Mouse (Mus musculus) ES-E14 (cell line): ENCODE data around the gene Nrarp. TPM values are rescaled to one million over a fixed set of nuclear protein-coding genes. Genes with fewer than 3 reads are reported as not detected.

Experiments used
- DNase-seq: peaks from one replicate; pipeline ENCODE4 v3.0.0-alpha.2; 2013; ENCODE audit warnings: low read depth, low spot score
- H3K27ac ChIP-seq: 2 replicates; pipeline ENCODE4 v1.5.1; 2012; ENCODE audit warnings: low read depth, mild to moderate bottlenecking, low read length, moderate library complexity, mixed read lengths; ENCODE audit not compliant: poor library complexity, insufficient read depth, severe bottlenecking
- H3K36me3 ChIP-seq: 2 replicates; pipeline ENCODE4 v1.6.1; 2012; ENCODE audit warnings: mild to moderate bottlenecking, low read length, moderate library complexity, mixed read lengths; ENCODE audit not compliant: control insufficient read depth, poor library complexity, insufficient read depth, severe bottlenecking
- H3K4me1 ChIP-seq, 2 experiments: fragments of 150-350 bp in 1 of 2; sonication (generic) in 1 of 2; 2 replicates each; pipeline ENCODE4 v1.6.1; 2012; ENCODE audit warnings: low read length in 2 of 2, mild to moderate bottlenecking in 1 of 2, mixed read lengths in 1 of 2; ENCODE audit not compliant: control insufficient read depth in 2 of 2, insufficient read depth in 2 of 2, poor library complexity in 1 of 2
- H3K4me3 ChIP-seq, 2 experiments: fragments of 150-350 bp in 1 of 2; sonication (generic) in 1 of 2; 2 replicates each; pipeline ENCODE4 v1.5.1; 2012; ENCODE audit warnings: low read length in 2 of 2, low read depth in 1 of 2, mild to moderate bottlenecking in 1 of 2, mixed read lengths in 1 of 2; ENCODE audit not compliant: insufficient read depth in 1 of 2, poor library complexity in 1 of 2, severe bottlenecking in 1 of 2
- H3K9ac ChIP-seq: 2 replicates; pipeline ENCODE4 v1.6.1; 2012; ENCODE audit warnings: low read depth, mild to moderate bottlenecking, low read length, mixed read lengths; ENCODE audit not compliant: poor library complexity, insufficient read depth, severe bottlenecking
- H3K9me3 ChIP-seq: fragments of 150-350 bp; sonication (generic); 2 replicates; pipeline ENCODE4 v1.6.1; 2012; ENCODE audit warnings: low read depth, mild to moderate bottlenecking, low read length; ENCODE audit not compliant: control insufficient read depth, insufficient read depth
- CHD2 ChIP-seq: IDR thresholded peaks from 2 replicates; pipeline ENCODE4 v1.6.1; 2014; ENCODE audit warnings: mild to moderate bottlenecking, low read depth, low read length, inconsistent platforms
- HCFC1 ChIP-seq: IDR thresholded peaks from 2 replicates; pipeline ENCODE4 v1.6.1; 2012; ENCODE audit warnings: low read length, inconsistent platforms, borderline replicate concordance; ENCODE audit not compliant: insufficient read depth
- MAFK ChIP-seq: IDR thresholded peaks from 2 replicates; pipeline ENCODE4 v1.6.1; 2014; ENCODE audit warnings: mild to moderate bottlenecking, low read depth, low read length, inconsistent platforms; ENCODE audit not compliant: insufficient read depth
- ZC3H11A ChIP-seq: IDR thresholded peaks from 2 replicates; pipeline ENCODE4 v1.6.1; 2012; ENCODE audit warnings: low read depth, mild to moderate bottlenecking, inconsistent platforms, low read length, borderline replicate concordance
- ZNF384 ChIP-seq: IDR thresholded peaks from 2 replicates; pipeline ENCODE4 v1.6.1; 2012; ENCODE audit warnings: low read depth, low read length, inconsistent platforms
- in situ Hi-C, 2 experiments: fragments of 600-800 bp; cut with MboI; formaldehyde crosslinking; loops; one replicate each; pipeline ENCODE4 v1.15.1; 2025; ENCODE audit warnings: low sequenced_read_pairs in 2 of 2, inconsistent platforms in 1 of 2; ENCODE audit not compliant: unreplicated experiment in 2 of 2
- total RNA-seq: library from RNA; depleted of rRNA; stranded (reverse); fragments of 300-350 nt; gene quantifications from 2 replicates; pipeline ENCODE4 v1.2.3, GENCODE M21; 2012

Nrarp gene
- total RNA-seq, 1 experiment = 1.9 TPM

GRCm38 (mm10) chr2:25203631-25204214 lies 23.2 kb downstream of the Nrarp start:
- in situ Hi-C loops = no loop called here
- no peak for DNase-seq
- Histone ChIP-seq H3K9me3 (no peaks in the 10 kb centered on the region), H3K4me1 (no peaks in the 10 kb centered on the region), H3K36me3 (peaks cover 54% of the 10 kb centered on the region), H3K4me3 (no peak overlapping the region), H3K27ac (no peak overlapping the region), H3K9ac (no peak overlapping the region)
- no peak for TF ChIP-seq MAFK
- TF ChIP-seq HCFC1 = no peak
- no peak for TF ChIP-seq ZC3H11A
- no peak for TF ChIP-seq CHD2
- TF ChIP-seq ZNF384 = no peak

- peaks cover 38% of the 10 kb centered on the region for H3K36me3 ChIP-seq
- in situ Hi-C loops = no loop called here
- no peak for DNase-seq
Observed at GRCm38 (mm10) chr2:25207593-25207992, 27.0 kb downstream of the Nrarp start.

GRCm38 (mm10) chr2:25210686-25211085 lies 30.1 kb downstream of the Nrarp start:
- in situ Hi-C loops = no loop called here
- TF ChIP-seq MAFK (no peak), ZC3H11A (no peak), HCFC1 (no peak), CHD2 (no peak), ZNF384 (no peak)
- Histone ChIP-seq H3K36me3 (peaks cover 12% of the 10 kb centered on the region), H3K4me3 (peak overlapping the region; percentile 93 to 99), H3K9me3 (no peaks in the 10 kb centered on the region), H3K27ac (no peak overlapping the region), H3K9ac (peak overlapping the region; percentile 97), H3K4me1 (peaks cover 8 to 10% of the 10 kb centered on the region in 2 experiments; a peak in 2 of 4 replicates)
- DNase-seq = no peak

More at GRCm38 (mm10) chr2:25207593-25207992, 27.0 kb downstream of the Nrarp start:
- TF ChIP-seq CHD2 (no peak), MAFK (no peak), ZC3H11A (no peak), HCFC1 (no peak), ZNF384 (no peak)
- H3K27ac ChIP-seq = no peak overlapping the region
- H3K9ac ChIP-seq = no peak overlapping the region
- H3K4me3 ChIP-seq = no peak overlapping the region
- peaks cover 0 to 6% of the 10 kb centered on the region in 2 experiments; a peak in 1 of 4 replicates for H3K4me1 ChIP-seq
- H3K9me3 ChIP-seq = no peaks in the 10 kb centered on the region

GRCm38 (mm10) chr2:25211121-25211670 lies 30.6 kb downstream of the Nrarp start, which contains the start of gene Nelfb:
TSS of gene Nelfb (minus strand) at chr2:25211489.
- peak; percentile 90 for DNase-seq
- Histone ChIP-seq H3K27ac (peak within 1 kb of the TSS; percentile 64; the same call in 1 of the 2 replicates), H3K4me1 (peaks cover 8 to 10% of the 10 kb centered on the region in 2 experiments; a peak in 2 of 4 replicates), H3K4me3 (peak within 1 kb of the TSS; percentile 93 to 99), H3K36me3 (peaks cover 7% of the 10 kb centered on the region; the same call in 1 of the 2 replicates), H3K9me3 (no peaks in the 10 kb centered on the region), H3K9ac (peak within 1 kb of the TSS; percentile 97)
- TF ChIP-seq CHD2 (no peak), HCFC1 (peak; percentile 87)
- in situ Hi-C loops = no loop called here
